In the genomic region with DNA sequence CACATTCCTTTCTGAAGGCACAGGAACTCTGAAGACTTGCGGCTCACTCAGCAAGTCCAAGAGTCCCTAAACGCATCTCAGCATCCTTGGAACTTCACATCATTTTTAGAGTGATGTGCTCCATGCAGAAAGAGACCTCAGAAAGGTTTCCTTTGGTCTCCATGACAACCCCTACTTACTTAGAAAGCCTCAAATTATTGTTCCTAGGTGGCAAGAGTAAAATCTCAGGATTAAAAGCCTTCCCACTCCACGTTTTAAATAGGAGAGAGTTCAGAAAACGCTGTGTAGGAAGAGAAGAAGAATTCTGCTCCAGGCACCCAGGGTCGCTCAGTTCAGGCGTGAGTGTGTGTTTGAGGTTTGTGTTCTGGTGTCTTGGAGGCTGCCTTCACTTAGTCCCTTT, we compare ENCODE assay signal across 21 mouse cellular contexts. TPM values are rescaled to one million over a fixed set of nuclear protein-coding genes. Genes with fewer than 3 reads are reported as not detected.
DNase-seq lines count a peak whose midpoint lies in the region; ATAC-seq lines count a peak whose summit lies in the region.
"Had no signal": no experiment of that assay in that cellular context is flagged by ENCODE, and none has a peak within 500 bp of the region (broad histone marks: within the 10 kb centered on the region; RNA-seq: fewer than 3 reads in every experiment).

No protein-coding gene starts in this region.

- peaks cover 14% of the 10 kb centered on the region for H3K4me1 ChIP-seq in heart, embryonic 15.5 days (replicated peaks)
- H3K4me1 ChIP-seq in lung, embryonic 16.5 days (replicated peaks; ENCODE audit: control insufficient read depth, insufficient read depth, low read length), result no peaks in the 10 kb centered on the region
- H3K4me1 ChIP-seq: midbrain, embryonic 13.5 days had no signal

- peak; percentile 5 to 12 for DNase-seq in frontal cortex, postnatal 36 days (ENCODE audit: low spot score in 2 of 2)
- DNase-seq in frontal cortex, postnatal 10 days (ENCODE audit: low spot score in 2 of 2), result no peak
- DNase-seq in heart, postnatal 10 days, result no peak
- no peak for DNase-seq in lung, postnatal 25 days (ENCODE audit: low spot score)
- peak; percentile 53 for DNase-seq in brain, adult 2 months (ENCODE audit: low read depth, low spot score)
- DNase-seq in cerebellum, adult 9-11 months, result no peak
- DNase-seq: adrenal gland, postnatal 36 days; cerebellum, adult 2 months; gastrocnemius, postnatal 10 days; kidney, postnatal 36 days; right cerebral cortex, postnatal 4 days had no signal

- no peaks in the 10 kb centered on the region for H3K36me3 ChIP-seq in heart, embryonic 15.5 days
- H3K36me3 ChIP-seq in lung, embryonic 16.5 days (ENCODE audit: control insufficient read depth, insufficient read depth, low read length), result no peaks in the 10 kb centered on the region
- H3K36me3 ChIP-seq: midbrain, embryonic 13.5 days; neural tube, embryonic 15.5 days had no signal

- WGBS in heart, embryonic 15.5 days, result 67% methylated on average over 6 of the region's 6 CpGs
- 59% methylated on average over 6 of the region's 6 CpGs for WGBS in lung, embryonic 16.5 days

- peak overlapping the region; percentile 84 for H3K27ac ChIP-seq in heart, embryonic 15.5 days
- 0 out of 2 replicates have a peak overlapping the region, but pooled peaks have one; percentile 25 for H3K27ac ChIP-seq in lung, embryonic 16.5 days (ENCODE audit: low read length)
- H3K27ac ChIP-seq: left cerebral cortex, adult 2 months; liver, embryonic 14.5 days; midbrain, embryonic 13.5 days; neural tube, embryonic 15.5 days had no signal

- H3K4me2 ChIP-seq in heart, embryonic 15.5 days, result no peak overlapping the region
- H3K4me2 ChIP-seq in lung, embryonic 16.5 days (ENCODE audit: low read depth, low read length), result no peak overlapping the region
- H3K4me2 ChIP-seq: midbrain, embryonic 13.5 days; neural tube, embryonic 15.5 days had no signal

- intact Hi-C loops in heart, postnatal 10 days (cut with DNase I), result no loop called here

- no peak overlapping the region for H3K9ac ChIP-seq in heart, embryonic 15.5 days
- no peak overlapping the region for H3K9ac ChIP-seq in lung, embryonic 16.5 days (ENCODE audit: low read length)
- H3K9ac ChIP-seq: liver, embryonic 14.5 days; midbrain, embryonic 13.5 days; neural tube, embryonic 15.5 days had no signal

- H3K27me3 ChIP-seq in heart, embryonic 15.5 days, result no peaks in the 10 kb centered on the region
- H3K27me3 ChIP-seq in lung, embryonic 16.5 days (ENCODE audit: control insufficient read depth, insufficient read depth, low read depth, low read length), result no peaks in the 10 kb centered on the region
- H3K27me3 ChIP-seq: midbrain, embryonic 13.5 days; neural tube, embryonic 15.5 days had no signal

- H3K4me3 ChIP-seq in heart, embryonic 15.5 days, result no peak overlapping the region
- H3K4me3 ChIP-seq in lung, embryonic 16.5 days (ENCODE audit: low read length), result no peak overlapping the region
- H3K4me3 ChIP-seq: erythroblast, embryonic 14.5 days; left cerebral cortex, adult 2 months; midbrain, embryonic 13.5 days; neural tube, embryonic 15.5 days had no signal

- ATAC-seq in heart, embryonic 15.5 days (replicated peaks; ENCODE audit: insufficient number of reproducible peaks, insufficient read depth, low FRiP score, low read depth), result no peak
- ATAC-seq in lung, embryonic 16.5 days (ENCODE audit: low read depth), result no peak
- ATAC-seq: forebrain, embryonic 14.5 days; hindbrain, embryonic 16.5 days; intestine, embryonic 16.5 days; midbrain, embryonic 13.5 days had no signal

- H3K9me3 ChIP-seq in heart, embryonic 15.5 days (replicated peaks), result no peaks in the 10 kb centered on the region
- no peaks in the 10 kb centered on the region for H3K9me3 ChIP-seq in lung, embryonic 16.5 days (ENCODE audit: control insufficient read depth, low read length)
- H3K9me3 ChIP-seq: midbrain, embryonic 13.5 days; neural tube, embryonic 15.5 days had no signal

RNA-seq across cellular contexts. Expression of a gene that starts 27.1 kb away (rescaled TPM):
- 11.6 and 13.3 TPM in 2 replicates for polyA plus RNA-seq in heart, embryonic 15.5 days (2015; fragmentation: Nextera tagmentation; extraction: Ambion mirVana)
- 10 to 100 TPM; 40.5 to 49.8 TPM for total RNA-seq in heart, postnatal 10 days (2021)
- 13.4 and 14.3 TPM in 2 replicates for polyA plus RNA-seq in lung, embryonic 16.5 days (2015; fragmentation: Nextera tagmentation; extraction: Ambion mirVana)

Comparison
In these comparisons a context has a peak if more than half of its experiments do, and no peak if none do; other contexts are left out.
1. DNase-seq: peak in frontal cortex, postnatal 36 days (2 of 2) and brain, adult 2 months (single experiment); none in frontal cortex, postnatal 10 days (0 of 2), heart, postnatal 10 days (0 of 2), lung, postnatal 25 days (single experiment) and cerebellum, adult 9-11 months (single experiment).